Mouse (Mus musculus): ENCODE data around the gene Mad2l1bp. TPM values are rescaled to one million over a fixed set of nuclear protein-coding genes. Genes with fewer than 3 reads are reported as not detected.

Mad2l1bp gene
- polyA plus RNA-seq, 1 experiment from 2014 or later = 39.2 TPM

DNA sequence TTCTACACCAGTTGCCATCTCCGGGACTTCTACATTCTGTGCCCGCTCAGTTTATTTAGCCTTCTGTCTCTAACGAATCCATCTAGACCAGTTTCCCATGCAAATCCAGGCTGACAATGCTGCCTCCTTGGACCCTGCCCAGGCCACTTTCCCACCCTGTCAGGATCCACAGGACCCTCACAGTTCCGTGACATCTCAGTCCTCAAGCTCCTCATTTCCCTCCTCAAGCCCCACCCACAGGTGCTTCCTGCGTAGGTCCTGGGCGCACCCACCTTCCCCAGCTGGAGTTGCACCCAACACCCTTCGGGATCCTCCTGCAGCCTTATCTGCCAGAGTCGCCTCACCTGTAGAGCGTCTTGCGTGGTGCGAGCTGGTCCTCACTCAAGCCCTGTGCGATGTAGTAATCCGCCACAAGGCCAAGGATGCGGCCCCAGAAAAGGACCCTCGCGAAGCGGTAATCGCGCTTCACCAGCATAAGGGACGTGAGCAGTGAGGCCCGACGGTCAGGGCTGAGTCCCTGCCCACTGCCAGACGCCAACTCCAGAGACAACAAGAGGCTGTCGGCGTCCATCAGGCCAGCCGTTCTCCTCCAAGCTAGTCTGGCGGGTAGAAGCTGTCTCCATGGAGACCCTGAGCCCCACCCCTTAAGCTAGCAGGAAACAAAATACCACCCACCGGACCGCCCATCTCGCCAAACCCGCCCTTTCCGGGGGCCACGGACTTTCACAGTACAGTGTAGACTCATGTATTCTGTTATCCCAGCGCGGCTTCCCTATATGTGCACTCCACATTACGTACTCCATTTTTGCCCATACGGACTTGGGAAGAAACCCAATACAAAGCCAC is 9.6 kb downstream of the Mad2l1bp start, which contains the start of gene Rsph9:
Gene Rsph9 (minus strand): TSS at position 639 of the 846 bp plus-strand sequence.
- Histone ChIP-seq H3K4me1 (peaks cover 16% of the 10 kb centered on the region), H3K27ac (peak within 1 kb of the TSS; percentile 67), H3K4me3 (replicated peaks) (peak within 1 kb of the TSS; percentile 56), H3K4me2 (peak within 1 kb of the TSS; percentile 89), H3K9me3 (replicated peaks) (no peaks in the 10 kb centered on the region), H3K9ac (peak within 1 kb of the TSS; percentile 42), H3K36me3 (peaks cover 34% of the 10 kb centered on the region), H3K27me3 (no peaks in the 10 kb centered on the region)
- 6% methylated on average over 37 of the region's 37 CpGs for WGBS
- ATAC-seq (replicated peaks; ENCODE audit: low FRiP score) = peak; percentile 97

DNA sequence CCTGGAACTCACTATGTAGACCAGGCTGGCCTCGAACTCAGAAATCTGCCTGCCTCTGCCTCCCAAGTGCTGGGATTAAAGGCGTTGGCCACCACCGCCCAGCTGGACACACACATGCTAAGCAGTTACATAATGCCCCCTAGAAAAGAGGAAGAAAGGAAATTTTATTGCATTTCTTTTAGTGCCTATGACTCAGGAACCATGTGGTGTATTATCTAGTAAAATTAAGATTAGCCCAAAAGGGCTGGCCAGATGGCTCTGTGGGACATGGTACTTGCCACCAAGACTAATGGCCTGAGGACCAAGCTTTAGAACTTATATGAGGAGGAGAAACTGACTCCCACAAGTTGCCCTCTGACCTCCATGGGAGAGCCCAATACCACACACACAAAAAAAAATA is 13.5 kb downstream of the Mad2l1bp start:
- H3K27me3 ChIP-seq = no peaks in the 10 kb centered on the region
- H3K4me2 ChIP-seq = no peak overlapping the region
- ATAC-seq (replicated peaks; ENCODE audit: low FRiP score) = no peak
- 94% methylated on average over 3 of the region's 3 CpGs for WGBS
- H3K4me1 ChIP-seq = peaks cover 16% of the 10 kb centered on the region
- no peak overlapping the region for H3K27ac ChIP-seq
- no peak overlapping the region for H3K4me3 ChIP-seq (replicated peaks)
- no peaks in the 10 kb centered on the region for H3K36me3 ChIP-seq
- no peaks in the 10 kb centered on the region for H3K9me3 ChIP-seq (replicated peaks)
- H3K9ac ChIP-seq = no peak overlapping the region

DNA sequence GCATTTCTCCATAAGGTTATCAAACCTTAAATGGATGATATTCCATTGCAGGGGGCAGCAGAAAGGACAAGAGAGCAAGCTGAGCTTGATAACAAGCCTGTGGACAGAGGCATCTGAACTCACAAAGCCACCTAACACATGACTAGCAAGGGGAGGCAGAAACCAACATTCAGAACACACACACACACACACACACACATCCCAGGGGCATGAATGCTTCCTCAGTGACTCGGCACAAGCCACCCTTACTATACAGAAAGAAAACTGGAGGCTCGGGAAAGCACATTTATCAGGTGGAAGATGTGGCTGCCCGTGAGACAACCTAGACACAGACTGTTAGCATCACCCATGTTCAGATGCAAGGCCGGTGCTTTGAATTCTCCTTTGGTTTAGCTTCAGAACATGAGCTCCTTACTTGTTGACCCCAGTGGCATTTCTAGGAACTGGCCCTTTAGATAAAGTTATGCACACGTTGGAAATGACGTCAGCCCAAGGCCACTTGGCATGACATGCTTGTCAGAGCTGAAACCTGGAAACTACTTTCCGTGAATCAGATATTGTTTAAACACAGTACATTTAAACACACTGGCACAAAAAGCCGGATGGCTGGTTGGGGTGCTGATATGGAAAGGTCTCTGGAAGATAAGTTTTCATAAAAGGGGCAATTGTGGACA is 14.7 kb downstream of the Mad2l1bp start:
- Histone ChIP-seq H3K27me3 (no peaks in the 10 kb centered on the region), H3K36me3 (no peaks in the 10 kb centered on the region), H3K9me3 (replicated peaks) (no peaks in the 10 kb centered on the region), H3K9ac (no peak overlapping the region), H3K27ac (no peak overlapping the region), H3K4me2 (no peak overlapping the region), H3K4me1 (peaks cover 6% of the 10 kb centered on the region), H3K4me3 (replicated peaks) (no peak overlapping the region)
- no peak for ATAC-seq (replicated peaks; ENCODE audit: low FRiP score)
- WGBS = 82% methylated on average over 8 of the region's 8 CpGs

DNA sequence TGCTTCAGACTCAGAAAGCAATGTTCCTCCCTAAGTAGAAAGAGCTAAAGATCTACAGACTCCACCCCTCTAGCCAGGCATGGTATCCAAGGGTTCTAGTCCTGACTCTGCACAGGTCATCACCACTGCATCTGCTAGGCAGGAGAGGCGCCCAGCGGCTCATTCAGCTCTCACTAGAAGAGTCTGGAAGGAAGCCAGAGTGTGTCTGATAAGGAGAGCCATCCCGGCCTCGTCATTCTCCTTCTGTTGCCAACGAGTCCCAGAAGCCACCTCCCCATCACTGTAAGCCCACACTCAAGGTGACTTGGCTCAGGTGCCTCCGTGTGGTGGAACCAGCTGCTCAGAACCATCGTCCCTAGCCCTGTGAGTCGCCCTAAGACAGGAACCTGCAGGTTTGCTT is 20.5 kb downstream of the Mad2l1bp start:
- Histone ChIP-seq H3K9me3 (replicated peaks) (no peaks in the 10 kb centered on the region), H3K4me3 (replicated peaks) (no peak overlapping the region), H3K4me1 (peaks cover 17% of the 10 kb centered on the region), H3K36me3 (peaks cover 21% of the 10 kb centered on the region), H3K4me2 (no peak overlapping the region), H3K27ac (peak overlapping the region; percentile 75; the same call in 1 of the 2 replicates), H3K9ac (no peak overlapping the region), H3K27me3 (no peaks in the 10 kb centered on the region)
- ATAC-seq (replicated peaks; ENCODE audit: low FRiP score) = no peak
- WGBS = 75% methylated on average over 8 of the region's 8 CpGs

DNA sequence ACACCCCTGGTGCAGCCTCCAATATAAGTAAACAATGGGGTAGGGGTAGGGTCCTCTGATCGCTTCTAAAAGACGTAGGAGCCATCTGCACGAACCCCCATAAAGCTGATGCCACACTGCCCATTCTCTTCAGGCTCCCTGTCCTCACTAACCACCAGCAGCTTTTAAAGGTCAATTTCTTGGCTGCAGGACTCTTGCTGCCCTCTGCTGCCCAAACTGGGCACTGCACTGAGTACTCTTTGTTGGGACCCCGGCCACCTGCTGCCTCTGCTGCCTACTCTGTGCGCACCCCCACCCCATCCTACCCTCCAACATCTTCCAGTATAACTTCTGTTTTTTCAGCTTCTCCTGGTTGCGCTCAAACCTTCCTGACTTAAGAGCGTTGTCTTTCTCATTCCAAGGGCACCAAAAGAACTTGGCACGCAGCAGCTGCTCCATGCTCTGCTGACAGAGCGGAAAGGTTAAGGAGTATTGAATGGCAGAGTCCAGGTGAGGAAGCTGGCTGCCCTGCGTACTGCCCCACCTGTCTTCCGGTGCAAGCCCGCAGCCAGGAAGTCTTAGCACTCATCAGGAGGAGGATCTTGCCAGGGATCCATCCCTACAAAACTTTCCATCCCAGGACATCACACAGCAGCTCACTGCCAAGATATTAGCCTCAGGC is 21.2 kb downstream of the Mad2l1bp start:
- H3K4me1 ChIP-seq = peaks cover 17% of the 10 kb centered on the region
- H3K4me3 ChIP-seq (replicated peaks) = no peak overlapping the region
- no peaks in the 10 kb centered on the region for H3K9me3 ChIP-seq (replicated peaks)
- peaks cover 28% of the 10 kb centered on the region for H3K36me3 ChIP-seq
- 12% methylated on average over 12 of the region's 12 CpGs for WGBS
- H3K9ac ChIP-seq = no peak overlapping the region
- peak overlapping the region; percentile 75; the same call in 1 of the 2 replicates for H3K27ac ChIP-seq
- ATAC-seq (replicated peaks; ENCODE audit: low FRiP score) = peak; percentile 47; the same call in 1 of the 2 replicates
- H3K27me3 ChIP-seq = no peaks in the 10 kb centered on the region
- peak overlapping the region; percentile 40 for H3K4me2 ChIP-seq

DNA sequence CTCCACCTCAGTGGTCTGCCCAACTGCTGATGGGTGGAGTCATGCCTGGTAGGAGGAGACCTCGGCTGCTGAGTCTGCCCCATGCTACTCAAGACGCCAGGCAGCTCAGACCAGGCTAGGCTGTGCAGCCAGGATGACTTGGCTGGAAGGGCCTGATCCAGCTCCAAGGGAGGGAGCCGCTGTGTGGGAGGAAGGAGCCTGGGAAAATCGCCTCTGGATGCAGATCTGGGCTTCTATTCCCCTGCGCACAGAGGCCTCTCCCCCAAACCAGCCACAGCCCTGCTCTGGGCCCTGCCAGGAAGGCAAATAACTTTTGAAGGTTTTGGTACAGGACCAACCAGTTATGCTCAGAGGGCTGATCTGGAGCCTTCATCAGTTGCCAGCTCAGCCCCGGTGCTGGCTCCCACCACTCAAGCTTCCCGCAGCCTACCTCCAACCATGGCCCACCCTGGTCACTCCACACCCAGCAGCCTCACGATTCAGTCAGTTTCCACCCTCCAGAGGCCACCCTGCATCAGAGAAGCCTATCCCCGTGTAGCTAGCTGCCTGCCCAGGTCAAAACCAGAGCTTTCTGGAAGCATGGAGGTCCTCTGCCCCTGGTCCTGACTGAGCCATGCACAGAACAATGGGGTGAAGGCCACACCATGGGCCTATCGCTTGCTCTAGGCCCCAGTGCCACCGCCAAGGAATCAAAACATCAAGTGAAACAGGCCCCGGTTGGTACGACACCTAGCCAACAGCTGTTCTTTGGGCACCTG is 23.4 kb downstream of the Mad2l1bp start:
- ATAC-seq (replicated peaks; ENCODE audit: low FRiP score) = peak; percentile 16; the same call in 1 of the 2 replicates
- Histone ChIP-seq H3K9me3 (replicated peaks) (no peaks in the 10 kb centered on the region), H3K36me3 (peaks cover 51% of the 10 kb centered on the region), H3K4me3 (replicated peaks) (no peak overlapping the region), H3K4me1 (peaks cover 25% of the 10 kb centered on the region), H3K27me3 (no peaks in the 10 kb centered on the region), H3K27ac (peak overlapping the region; percentile 25; the same call in 1 of the 2 replicates), H3K9ac (no peak overlapping the region), H3K4me2 (no peak overlapping the region)
- WGBS = 72% methylated on average over 13 of the region's 13 CpGs

DNA sequence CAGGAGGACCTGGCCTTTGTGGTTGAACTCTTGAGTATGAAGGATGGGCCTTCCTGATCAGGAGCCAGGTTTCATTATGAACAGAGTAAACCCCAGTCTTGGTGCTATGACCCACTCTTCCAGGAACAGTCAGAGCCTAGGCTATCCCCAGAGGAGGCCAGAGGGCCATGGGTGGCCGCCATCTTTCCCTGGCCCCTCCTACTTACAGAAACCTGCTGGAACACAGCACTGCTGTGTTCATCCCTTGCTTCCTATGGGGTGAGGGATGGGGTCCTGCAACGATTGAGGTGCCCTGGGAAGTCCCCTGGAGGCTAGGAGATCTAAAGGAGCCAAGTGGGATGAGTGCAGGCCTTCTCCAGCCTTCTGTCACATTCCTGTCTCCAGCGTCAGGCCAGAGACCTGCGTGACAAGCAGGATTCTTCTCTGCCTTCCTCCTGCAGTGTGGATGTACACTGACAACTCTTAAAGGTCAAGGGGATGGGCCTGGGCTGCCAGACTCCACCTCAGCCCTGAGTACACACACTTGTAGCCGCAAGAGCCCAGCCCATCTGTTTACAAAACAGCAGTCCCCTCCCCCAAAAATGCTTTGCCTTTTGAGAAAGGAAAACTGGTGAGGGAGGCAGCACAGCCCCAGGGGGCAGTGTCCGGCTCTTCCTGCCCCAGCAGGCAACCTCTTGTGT is 25.4 kb downstream of the Mad2l1bp start:
- ATAC-seq (replicated peaks; ENCODE audit: low FRiP score) = no peak
- H3K4me2 ChIP-seq = no peak overlapping the region
- H3K4me3 ChIP-seq (replicated peaks) = no peak overlapping the region
- H3K4me1 ChIP-seq = peaks cover 25% of the 10 kb centered on the region
- 82% methylated on average over 6 of the region's 6 CpGs for WGBS
- no peaks in the 10 kb centered on the region for H3K27me3 ChIP-seq
- H3K27ac ChIP-seq = no peak overlapping the region
- no peak overlapping the region for H3K9ac ChIP-seq
- no peaks in the 10 kb centered on the region for H3K9me3 ChIP-seq (replicated peaks)
- H3K36me3 ChIP-seq = peaks cover 70% of the 10 kb centered on the region

DNA sequence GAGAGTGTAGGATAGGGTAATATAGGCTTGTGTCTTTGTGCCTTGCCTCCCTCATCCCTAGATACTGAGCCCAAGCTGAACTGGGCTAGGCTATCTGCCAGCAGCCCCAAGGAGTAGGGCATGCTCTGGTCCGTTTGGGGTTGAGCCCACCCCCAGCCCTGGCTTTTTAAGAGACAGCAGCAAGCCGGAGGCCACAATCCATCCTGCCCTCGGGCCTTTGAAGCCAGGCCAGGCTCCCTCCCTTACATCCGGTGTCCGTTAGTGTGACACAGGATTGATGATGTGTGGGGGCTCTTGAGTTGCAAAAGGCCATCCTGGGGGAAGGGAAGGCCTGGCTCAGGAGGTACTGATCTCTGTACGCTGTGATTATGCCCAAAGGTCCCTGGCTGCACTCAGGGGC is 26.7 kb downstream of the Mad2l1bp start:
- Histone ChIP-seq H3K27me3 (no peaks in the 10 kb centered on the region), H3K36me3 (peaks cover 84% of the 10 kb centered on the region), H3K9me3 (replicated peaks) (no peaks in the 10 kb centered on the region), H3K4me1 (peaks cover 15% of the 10 kb centered on the region; the same call in 1 of the 2 replicates), H3K4me2 (no peak overlapping the region), H3K4me3 (replicated peaks) (no peak overlapping the region), H3K27ac (0 out of 2 replicates have a peak overlapping the region, but pooled peaks have one; percentile 37), H3K9ac (no peak overlapping the region)
- no peak; the same call in 1 of the 2 replicates for ATAC-seq (replicated peaks; ENCODE audit: low FRiP score)
- 29% methylated on average over 6 of the region's 6 CpGs for WGBS

DNA sequence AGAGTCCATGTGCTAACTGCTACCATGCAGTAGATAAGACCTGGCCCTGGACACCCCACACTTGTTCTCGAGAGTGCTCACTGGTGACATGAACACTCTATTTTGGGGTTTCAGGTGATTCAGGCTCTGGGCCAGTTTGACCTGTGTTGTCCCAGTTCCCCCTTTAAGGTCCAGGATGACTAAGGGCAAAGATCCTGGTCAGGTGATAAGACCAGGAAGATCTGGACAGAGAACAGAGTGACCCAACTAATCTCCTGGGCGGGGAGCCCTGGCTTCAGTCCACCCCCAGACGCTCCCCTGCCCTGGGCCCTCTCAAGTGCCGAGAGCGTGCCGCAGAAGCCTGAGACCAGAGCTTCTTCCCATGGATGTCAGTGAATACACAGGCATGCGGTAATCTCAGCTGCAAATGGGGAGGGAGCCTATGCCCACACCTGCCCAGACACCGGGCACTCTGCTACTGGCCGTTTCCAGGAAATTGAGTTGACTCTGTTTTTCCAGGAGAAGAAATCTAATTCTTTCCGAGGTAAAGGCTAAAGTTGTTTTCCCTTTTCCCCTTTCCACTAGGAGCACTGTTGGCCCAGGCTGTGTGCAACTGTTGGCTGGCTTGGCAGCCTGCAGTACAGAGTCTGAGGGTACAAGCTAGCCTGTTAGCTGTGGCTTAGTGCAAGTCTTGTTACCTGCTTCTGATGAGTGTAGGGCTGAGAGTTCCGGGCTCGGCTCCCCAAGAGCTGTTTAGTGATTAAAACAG is 29.2 kb downstream of the Mad2l1bp start:
- 89% methylated on average over 12 of the region's 12 CpGs for WGBS
- Histone ChIP-seq H3K4me3 (replicated peaks) (no peak overlapping the region), H3K9ac (no peak overlapping the region), H3K9me3 (replicated peaks) (no peaks in the 10 kb centered on the region), H3K27ac (no peak overlapping the region), H3K4me2 (no peak overlapping the region), H3K27me3 (no peaks in the 10 kb centered on the region), H3K36me3 (peaks cover 92% of the 10 kb centered on the region), H3K4me1 (peaks cover 8% of the 10 kb centered on the region; the same call in 1 of the 2 replicates)
- ATAC-seq (replicated peaks; ENCODE audit: low FRiP score) = no peak

DNA sequence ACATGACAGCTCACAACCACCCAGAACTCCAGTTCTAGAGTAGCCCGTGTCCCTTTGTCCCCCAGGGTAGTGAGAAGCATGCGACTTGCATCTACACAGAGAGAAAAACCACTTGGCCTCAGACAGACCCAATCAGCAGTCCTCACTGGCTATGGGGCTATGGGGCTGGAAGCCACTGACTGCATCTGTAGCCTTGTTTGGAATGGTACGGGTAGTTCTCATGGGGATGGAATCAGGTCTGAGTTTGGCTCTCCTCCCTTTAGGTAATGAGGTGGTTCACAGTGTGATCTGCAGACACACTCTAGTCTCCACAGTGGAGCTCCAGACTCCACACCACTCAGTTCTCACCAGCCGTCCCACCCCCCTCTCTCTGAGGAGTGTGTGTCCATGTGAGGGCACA is 30.1 kb downstream of the Mad2l1bp start:
- peaks cover 13% of the 10 kb centered on the region for H3K4me1 ChIP-seq
- H3K4me2 ChIP-seq = no peak overlapping the region
- no peak overlapping the region for H3K27ac ChIP-seq
- no peaks in the 10 kb centered on the region for H3K9me3 ChIP-seq (replicated peaks)
- WGBS = 91% methylated on average over 4 of the region's 4 CpGs
- no peak overlapping the region for H3K4me3 ChIP-seq (replicated peaks)
- no peak overlapping the region for H3K9ac ChIP-seq
- H3K36me3 ChIP-seq = peaks cover 92% of the 10 kb centered on the region
- ATAC-seq (replicated peaks; ENCODE audit: low FRiP score) = no peak
- H3K27me3 ChIP-seq = no peaks in the 10 kb centered on the region

Measured in kidney, embryonic 15.5 days (tissue).